Mouse (Mus musculus) T-cell, adult 66 days (primary cell): ENCODE data around the gene Fmn2. TPM values are rescaled to one million over a fixed set of nuclear protein-coding genes. Genes with fewer than 3 reads are reported as not detected.

Experiments used
- total RNA-seq, 2 experiments: library from RNA; stranded (reverse); gene quantifications; 3 replicates in 1 of 2; 4 replicates in 1 of 2; pipeline ENCODE4 v1.2.4; 2023

Fmn2 gene
- not detected for total RNA-seq

GRCm38 (mm10) chr1:174501661-174502030, at the start of gene Fmn2:
Fmn2 (plus strand) TSS chr1:174501825.

Other genes with a start within 250 kb of the Fmn2 start
- not detected for gene Olfr419, start 249.8 kb upstream of the Fmn2 start, total RNA-seq
- gene Mptx1, start 171.3 kb upstream of the Fmn2 start, total RNA-seq, result not detected
- under 1 TPM in 1 of 2 experiments, not detected in 1; 0.61 TPM for gene Olfr417, start 136.7 kb upstream of the Fmn2 start, total RNA-seq
- gene Olfr248, start 110.8 kb upstream of the Fmn2 start, total RNA-seq, result not detected
- gene Olfr414, start 77.8 kb upstream of the Fmn2 start, total RNA-seq, result not detected
- gene Olfr220, start 59.7 kb upstream of the Fmn2 start, total RNA-seq, result not detected